Mouse (Mus musculus) adipocyte (in vitro differentiated cells): ENCODE measurements around the gene Pld4.
A peak's percentile ranks its signal among the peaks of the same experiment; 100 is the strongest.

Experiments used
- DNase-seq: peaks from one replicate; pipeline ENCODE4 v3.0.0-alpha.2; 2016; ENCODE audit warnings: low spot score

The Pld4 gene

GRCm38 (mm10) chr12:112760154-112760926, at the start of gene Pld4:
Gene Pld4, plus strand, starts transcription at chr12:112760655.
- no peak for DNase-seq

- peak; percentile 94 for DNase-seq
Observed at GRCm38 (mm10) chr12:112713984-112714383, 46.5 kb upstream of the Pld4 start.

- peak; percentile 31 for DNase-seq
Observed at GRCm38 (mm10) chr12:112717140-112717539, 43.3 kb upstream of the Pld4 start.

- peak; percentile 21 for DNase-seq
Observed at GRCm38 (mm10) chr12:112718995-112719394, 41.5 kb upstream of the Pld4 start.

- no peak for DNase-seq
Observed at GRCm38 (mm10) chr12:112720216-112720615, 40.2 kb upstream of the Pld4 start, which contains the start of gene Cep170b. Gene Cep170b, plus strand, starts transcription at chr12:112720455.

DNA sequence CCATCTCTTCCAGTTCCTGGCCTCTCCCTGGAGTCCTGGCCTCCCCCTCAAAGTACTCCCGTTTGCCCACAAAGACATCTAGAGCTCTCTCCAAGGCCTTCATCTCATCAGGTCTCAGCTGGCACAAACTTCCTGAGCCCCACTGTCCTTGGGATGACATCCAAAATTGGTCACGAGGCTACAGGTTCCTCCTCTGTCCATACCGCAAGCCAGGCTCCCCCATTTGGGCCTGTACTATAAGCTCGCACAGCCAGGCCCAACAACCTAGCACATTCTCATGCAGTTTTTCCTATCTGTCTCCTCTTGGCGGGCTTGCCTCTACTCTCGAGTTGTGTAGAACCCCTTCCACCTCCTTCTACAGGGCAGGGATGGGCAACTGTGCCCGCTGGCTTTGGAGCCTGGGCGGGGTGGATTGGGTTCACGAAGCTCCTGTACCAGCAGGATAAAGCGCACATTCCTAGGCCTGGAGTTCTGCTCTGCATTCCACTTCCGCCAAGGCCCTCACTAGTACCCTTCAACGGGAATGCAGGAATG, 39.5 kb upstream of the Pld4 start:
- DNase-seq, result no peak

DNA sequence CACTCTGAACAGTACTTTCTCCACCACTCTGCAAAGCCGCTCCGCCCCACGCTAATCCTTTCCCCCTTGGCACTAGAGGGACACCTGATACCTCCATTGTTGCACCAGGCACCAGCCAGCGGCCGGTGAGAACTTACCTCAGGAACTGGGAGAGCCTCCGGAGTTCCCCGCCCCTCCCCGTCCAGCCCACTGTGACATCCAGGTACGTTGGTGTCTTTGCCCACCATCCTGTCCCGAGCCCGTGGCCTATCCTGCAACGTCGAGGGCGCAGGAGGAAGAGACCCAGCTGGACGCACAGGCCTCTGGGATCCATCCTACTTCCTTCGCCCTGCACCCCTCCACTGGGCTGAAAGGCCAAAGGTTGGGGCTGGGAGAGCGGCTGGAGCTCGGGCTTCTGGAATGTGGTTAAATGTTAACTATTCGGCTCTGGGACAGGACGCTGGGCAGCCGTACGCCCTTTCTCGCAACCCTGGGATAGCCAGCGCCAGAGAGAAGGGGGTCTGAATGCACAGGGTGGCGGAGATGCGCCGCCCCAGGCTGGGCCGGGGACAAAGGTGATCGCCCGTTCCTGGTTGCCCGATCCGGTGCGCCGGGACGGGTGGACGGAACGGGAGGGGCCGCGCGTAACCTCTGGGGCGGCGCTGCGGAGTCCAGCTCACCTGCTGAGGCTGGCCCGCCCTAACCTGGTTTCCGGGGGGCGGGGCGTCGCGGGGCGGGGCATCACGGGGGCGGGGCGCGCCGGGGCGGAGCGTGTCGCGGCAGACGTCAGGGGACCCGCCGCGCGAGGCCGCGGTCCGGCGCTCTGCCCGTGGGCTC, 38.8 kb upstream of the Pld4 start:
- DNase-seq, result no peak

GRCm38 (mm10) chr12:112722240-112723027, 38.0 kb upstream of the Pld4 start:
- DNase-seq, result peak; percentile 45

GRCm38 (mm10) chr12:112723028-112723330, 37.5 kb upstream of the Pld4 start:
- no peak for DNase-seq

GRCm38 (mm10) chr12:112723445-112723844, 37.0 kb upstream of the Pld4 start:
- DNase-seq, result no peak

DNA sequence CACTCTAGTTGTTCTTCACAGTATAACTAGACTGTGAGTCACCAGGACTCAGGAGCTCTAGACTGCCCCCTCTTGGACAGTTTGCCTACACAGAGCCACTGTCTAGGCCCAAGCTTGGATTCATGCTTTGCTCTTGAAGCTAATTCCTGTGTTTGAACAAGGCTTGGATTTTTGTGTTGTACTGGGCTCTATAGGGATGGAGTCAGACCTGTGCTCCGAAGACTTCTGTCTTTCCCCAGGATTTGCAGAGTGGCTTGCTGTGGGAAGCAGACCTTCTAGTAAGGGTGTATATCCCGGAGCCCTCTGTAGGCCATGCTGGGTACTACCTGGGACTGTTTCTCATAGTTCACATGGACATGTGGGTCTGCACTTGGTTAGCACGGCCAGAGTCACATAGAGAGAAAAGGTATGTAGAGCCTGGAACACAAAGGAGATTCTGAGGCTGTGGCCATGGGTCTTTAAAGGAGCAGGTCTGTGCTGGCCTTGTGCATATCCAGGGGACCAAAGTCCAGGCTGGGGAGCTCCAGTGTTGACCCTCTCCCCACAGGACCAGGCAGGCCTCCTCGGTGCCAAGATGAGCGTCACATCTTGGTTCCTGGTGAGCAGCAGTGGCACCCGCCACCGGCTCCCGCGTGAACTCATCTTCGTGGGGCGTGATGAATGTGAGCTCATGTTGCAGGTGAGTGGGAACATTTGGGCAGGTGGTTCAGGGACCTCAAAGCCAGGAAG, 36.2 kb upstream of the Pld4 start:
- peak; percentile 79 for DNase-seq

- no peak for DNase-seq
Observed at GRCm38 (mm10) chr12:112727801-112728200, 32.7 kb upstream of the Pld4 start.

DNA sequence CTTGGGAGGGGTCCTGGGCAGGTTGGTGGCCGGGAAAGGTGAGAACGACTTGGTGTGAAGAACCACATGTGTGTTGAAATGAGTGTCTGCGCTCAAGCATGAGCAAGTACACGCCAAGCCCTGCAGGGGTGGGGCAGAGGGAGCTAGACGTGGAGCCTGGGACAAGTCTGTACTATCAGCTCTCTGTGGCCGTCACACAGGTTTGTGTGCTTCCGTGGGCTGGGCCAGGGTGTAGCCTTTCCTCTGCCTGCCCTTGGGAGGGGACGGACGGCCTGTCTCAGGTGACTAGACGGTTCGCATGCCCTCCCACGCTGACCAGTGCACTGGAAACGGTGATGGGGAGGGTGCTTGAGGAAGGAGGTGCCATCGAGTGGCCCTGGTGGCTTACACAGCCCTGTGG, 29.6 kb upstream of the Pld4 start:
- no peak for DNase-seq

GRCm38 (mm10) chr12:112732591-112732990, 27.9 kb upstream of the Pld4 start:
- DNase-seq, result no peak

DNA sequence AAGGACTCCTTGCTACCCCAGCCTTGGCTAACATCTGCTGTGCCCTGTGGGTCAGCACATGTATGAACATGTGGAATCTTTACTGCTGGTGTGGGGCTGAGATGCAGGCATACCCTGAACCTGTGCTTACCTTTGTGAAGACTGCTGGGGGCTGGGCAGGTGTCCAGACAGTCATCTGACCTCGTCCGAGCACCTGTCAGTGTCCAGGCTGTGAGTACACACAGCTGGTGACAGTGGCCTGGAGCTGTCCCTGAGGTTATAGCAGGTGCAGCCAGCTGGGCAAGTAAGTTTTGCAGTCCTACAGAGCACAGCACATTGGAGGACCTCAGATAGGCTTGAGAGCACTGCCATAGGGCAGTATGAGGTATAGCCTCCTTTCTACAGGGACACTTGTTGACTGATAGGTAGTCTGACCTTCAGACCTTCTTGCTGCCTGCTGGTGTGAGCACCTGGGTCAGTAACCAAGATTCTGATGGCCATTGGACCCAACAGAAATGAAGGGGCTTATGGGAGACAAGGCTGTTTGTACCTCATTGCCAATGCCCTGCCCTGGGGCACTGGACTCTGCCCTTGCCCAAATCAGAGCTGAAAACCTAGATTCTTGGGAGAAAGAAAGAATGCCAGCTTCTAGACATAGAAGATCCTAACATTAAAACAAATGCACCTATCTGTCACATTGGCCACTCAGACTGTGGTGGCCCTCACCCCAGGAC, 26.2 kb upstream of the Pld4 start:
- no peak for DNase-seq

GRCm38 (mm10) chr12:112734881-112735655, 25.4 kb upstream of the Pld4 start:
- DNase-seq, result no peak

- no peak for DNase-seq
Observed at GRCm38 (mm10) chr12:112735896-112736635, 24.4 kb upstream of the Pld4 start.

GRCm38 (mm10) chr12:112736636-112736925, 23.9 kb upstream of the Pld4 start:
- DNase-seq, result no peak

GRCm38 (mm10) chr12:112737081-112737480, 23.4 kb upstream of the Pld4 start:
- DNase-seq, result no peak

GRCm38 (mm10) chr12:112737761-112738160, 22.7 kb upstream of the Pld4 start:
- peak; percentile 39 for DNase-seq
